Mouse (Mus musculus) embryonic facial prominence, embryonic 12.5 days (tissue): Measurements from ENCODE around the gene Gm21732. TPM values are rescaled to one million over a fixed set of nuclear protein-coding genes. Genes with fewer than 3 reads are reported as not detected.
"Not testable (repeated sequence)": the region's sequence is repeated elsewhere in the genome, so short reads cannot be mapped to it uniquely, and the experiment has no call there.

Experiments used
- ATAC-seq: fragments of 200-750 bp; cut with Nextera tagmentation; 2 replicates; pipeline ENCODE4 v1.8.0; 2017; ENCODE audit not compliant: insufficient number of reproducible peaks, insufficient read depth, low FRiP score, low TSS enrichment
- H3K27ac ChIP-seq: fragments of 300-500 bp; sonication (generic); 2 replicates; pipeline ENCODE4 v1.5.1; 2016; ENCODE audit warnings: mild to moderate bottlenecking
- H3K27me3 ChIP-seq: fragments of 300-500 bp; sonication (generic); 2 replicates; pipeline ENCODE4 v1.6.1; 2016; ENCODE audit warnings: mild to moderate bottlenecking, moderate library complexity
- H3K36me3 ChIP-seq: fragments of 300-500 bp; sonication (generic); 2 replicates; pipeline ENCODE4 v1.6.1; 2016; ENCODE audit warnings: mild to moderate bottlenecking
- H3K4me1 ChIP-seq: fragments of 300-500 bp; sonication (generic); 2 replicates; pipeline ENCODE4 v1.6.1; 2016
- H3K4me2 ChIP-seq: fragments of 300-500 bp; sonication (generic); replicated peaks from 2 replicates; pipeline ENCODE4 v1.6.1; 2016; ENCODE audit warnings: mild to moderate bottlenecking, moderate library complexity
- H3K4me3 ChIP-seq: fragments of 300-500 bp; sonication (generic); 2 replicates; pipeline ENCODE4 v1.5.1; 2016; ENCODE audit warnings: mild to moderate bottlenecking
- H3K9ac ChIP-seq: fragments of 300-500 bp; sonication (generic); 2 replicates; pipeline ENCODE4 v1.6.1; 2016; ENCODE audit warnings: mild to moderate bottlenecking, moderate library complexity
- H3K9me3 ChIP-seq: fragments of 300-500 bp; sonication (generic); 2 replicates; pipeline ENCODE4 v1.6.1; 2016; ENCODE audit warnings: mild to moderate bottlenecking, moderate library complexity
- whole genome bisulfite sequencing: fragments of 180-500 bp; shearing (Covaris S2); methylation state at CpG from one replicate; pipeline ENCODE4 v1.1.7; 2016; 5-methylcytosine and 5-hydroxymethylcytosine counted together
- polyA plus RNA-seq: library from polyadenylated mRNA; unstranded; fragments of >200 nt; fragmentation: Nextera tagmentation; extraction: Ambion mirVana; gene quantifications from 2 replicates; pipeline ENCODE4 v1.2.1, GENCODE M21; 2016

The Gm21732 gene
- polyA plus RNA-seq: not detected in 2 replicates

DNA sequence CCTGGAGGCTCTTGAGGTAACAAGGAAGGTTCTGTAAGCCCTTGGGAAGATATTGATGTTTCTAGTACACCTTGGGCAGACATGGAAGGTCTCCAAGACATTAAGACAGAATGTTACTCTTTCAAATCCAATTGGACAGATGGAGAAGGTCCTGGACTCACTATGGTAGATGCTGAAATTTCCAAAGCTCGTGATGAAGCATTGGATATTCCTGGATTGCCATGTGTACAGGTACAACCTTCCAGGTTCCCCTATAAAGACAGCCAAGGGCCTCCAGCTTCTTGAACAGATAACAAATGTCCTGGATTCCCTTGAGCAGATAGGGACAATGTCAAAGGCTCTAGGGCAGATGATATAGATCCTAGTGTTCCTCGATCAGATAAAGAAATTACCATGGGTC, at the start of gene Gm21732:
Gene Gm21732 (minus strand): TSS at position 101 of the 400 bp plus-strand sequence.
- not testable (repeated sequence) for H3K27me3 ChIP-seq, H3K9me3 ChIP-seq, H3K36me3 ChIP-seq, H3K4me2 ChIP-seq, H3K4me1 ChIP-seq, H3K27ac ChIP-seq, H3K9ac ChIP-seq, H3K4me3 ChIP-seq, ATAC-seq
- no CpG with 5 or more reads among the region's 2 CpGs for WGBS

Other genes with a start within 250 kb of the Gm21732 start
- not detected in 2 replicates for gene Gm20897, start 73.5 kb downstream of the Gm21732 start, polyA plus RNA-seq